In the genomic region with DNA sequence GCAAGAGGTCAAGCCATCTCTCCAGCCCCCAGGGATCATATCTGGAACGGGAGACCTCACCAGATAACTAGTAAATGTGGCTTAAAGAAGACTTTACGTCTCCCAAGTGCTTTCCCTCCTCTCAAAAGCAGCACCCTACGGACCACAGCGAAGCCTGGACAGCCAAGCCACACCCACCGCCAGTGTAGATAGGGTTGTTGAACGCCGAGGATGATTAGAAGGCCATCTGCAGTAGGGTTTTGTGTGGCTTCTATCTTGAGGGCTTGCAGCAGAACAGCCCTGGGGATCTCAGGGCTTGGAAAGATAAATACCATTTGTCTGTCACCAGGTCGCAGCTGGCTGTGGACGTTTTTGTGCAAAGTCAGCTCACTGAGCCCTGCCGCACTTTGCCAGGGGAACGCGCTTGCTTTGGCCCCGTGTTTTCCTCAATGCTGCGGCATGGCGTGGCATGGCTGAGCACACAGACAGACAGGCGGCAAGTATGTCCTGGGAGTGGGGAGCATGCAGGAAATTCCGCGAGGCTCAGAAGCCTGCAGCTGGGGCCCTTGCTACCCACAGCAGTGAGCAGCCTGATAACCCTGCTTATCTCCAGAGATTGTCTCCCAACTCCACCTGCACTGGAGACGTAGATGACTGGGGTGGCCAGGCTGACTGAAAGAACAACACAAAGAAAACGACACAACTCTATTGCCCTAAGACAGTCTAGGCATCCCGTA, we compare ENCODE assay signal across 8 mouse cellular contexts. TPM values are rescaled to one million over a fixed set of nuclear protein-coding genes. Genes with fewer than 3 reads are reported as not detected.
DNase-seq lines count a peak whose midpoint lies in the region; ATAC-seq lines count a peak whose summit lies in the region.

No protein-coding gene starts in this region.

- H3K9ac ChIP-seq in embryonic facial prominence, embryonic 12.5 days, result no peak overlapping the region
- no peak overlapping the region for H3K9ac ChIP-seq in neural tube, embryonic 11.5 days (ENCODE audit: low read length)
- no peak overlapping the region for H3K9ac ChIP-seq in liver, embryonic 13.5 days
- H3K9ac ChIP-seq in stomach, embryonic 16.5 days (ENCODE audit: low read length), result peak overlapping the region; percentile 53

- H3K9me3 ChIP-seq in embryonic facial prominence, embryonic 12.5 days, result no peaks in the 10 kb centered on the region
- H3K9me3 ChIP-seq in embryonic facial prominence, embryonic 10.5 days, result no peaks in the 10 kb centered on the region
- H3K9me3 ChIP-seq in neural tube, embryonic 11.5 days (ENCODE audit: control insufficient read depth, low read length), result no peaks in the 10 kb centered on the region
- no peaks in the 10 kb centered on the region for H3K9me3 ChIP-seq in liver, embryonic 13.5 days (replicated peaks)
- H3K9me3 ChIP-seq in stomach, embryonic 16.5 days (replicated peaks; ENCODE audit: control insufficient read depth, low read length), result no peaks in the 10 kb centered on the region

- 64% methylated on average over 21 of the region's 21 CpGs for WGBS in embryonic facial prominence, embryonic 12.5 days
- WGBS in embryonic facial prominence, embryonic 10.5 days, result 64% methylated on average over 21 of the region's 21 CpGs
- WGBS in neural tube, embryonic 11.5 days, result 52% methylated on average over 21 of the region's 21 CpGs
- WGBS in liver, embryonic 13.5 days (ENCODE audit: insufficient replicate concordance), result 19% methylated on average over 21 of the region's 21 CpGs
- 25% methylated on average over 21 of the region's 21 CpGs for WGBS in stomach, embryonic 16.5 days

- no peak for DNase-seq in embryonic facial prominence, embryonic 10.5 days (ENCODE audit: low spot score)
- peak; percentile 27 for DNase-seq in neural tube, embryonic 11.5 days (ENCODE audit: low spot score)
- no peak for DNase-seq in neural tube, embryonic 10.5 days (ENCODE audit: extremely low spot score, low spot score)
- DNase-seq in liver, embryonic 13.5 days, result no peak
- no peak for DNase-seq in left cerebral cortex, adult 8-10 months (ENCODE audit: low spot score in 2 of 2)
- DNase-seq in cerebellum, postnatal 4 days (ENCODE audit: low spot score in 2 of 2), result no peak

- no peaks in the 10 kb centered on the region for H3K36me3 ChIP-seq in embryonic facial prominence, embryonic 12.5 days
- H3K36me3 ChIP-seq in embryonic facial prominence, embryonic 10.5 days (replicated peaks), result no peaks in the 10 kb centered on the region
- H3K36me3 ChIP-seq in neural tube, embryonic 11.5 days (ENCODE audit: control insufficient read depth, insufficient read depth, low read length), result no peaks in the 10 kb centered on the region
- no peaks in the 10 kb centered on the region for H3K36me3 ChIP-seq in liver, embryonic 13.5 days
- no peaks in the 10 kb centered on the region for H3K36me3 ChIP-seq in stomach, embryonic 16.5 days (ENCODE audit: control insufficient read depth, insufficient read depth, low read length)

- peak overlapping the region; percentile 34 for H3K4me2 ChIP-seq in embryonic facial prominence, embryonic 12.5 days (replicated peaks)
- H3K4me2 ChIP-seq in neural tube, embryonic 11.5 days (ENCODE audit: low read depth), result no peak overlapping the region
- peak overlapping the region; percentile 50 for H3K4me2 ChIP-seq in liver, embryonic 13.5 days
- H3K4me2 ChIP-seq in stomach, embryonic 16.5 days (ENCODE audit: low read depth, low read length), result peak overlapping the region; percentile 54

- H3K27ac ChIP-seq in embryonic facial prominence, embryonic 12.5 days, result 0 out of 2 replicates have a peak overlapping the region, but pooled peaks have one; percentile 25
- H3K27ac ChIP-seq in embryonic facial prominence, embryonic 10.5 days (replicated peaks), result no peak overlapping the region
- H3K27ac ChIP-seq in neural tube, embryonic 11.5 days (ENCODE audit: low read depth, low read length), result no peak overlapping the region
- H3K27ac ChIP-seq in liver, embryonic 13.5 days, result no peak overlapping the region
- H3K27ac ChIP-seq in stomach, embryonic 16.5 days (ENCODE audit: low read length), result no peak overlapping the region

- no peak for ATAC-seq in embryonic facial prominence, embryonic 12.5 days (ENCODE audit: insufficient number of reproducible peaks, insufficient read depth, low FRiP score, low TSS enrichment)
- no peak for ATAC-seq in neural tube, embryonic 11.5 days (ENCODE audit: insufficient read depth, low FRiP score, low TSS enrichment)
- peak; percentile 45 for ATAC-seq in liver, embryonic 13.5 days (ENCODE audit: low read depth)
- 0 out of 2 replicates have a peak, but pooled peaks have one; percentile 7 for ATAC-seq in stomach, embryonic 16.5 days (ENCODE audit: insufficient read depth, low FRiP score)

- H3K4me1 ChIP-seq in embryonic facial prominence, embryonic 12.5 days, result 0 out of 2 replicates have a peak, but pooled peaks cover 5% of the 10 kb centered on the region
- peaks cover 12% of the 10 kb centered on the region for H3K4me1 ChIP-seq in embryonic facial prominence, embryonic 10.5 days
- H3K4me1 ChIP-seq in neural tube, embryonic 11.5 days (ENCODE audit: control insufficient read depth, insufficient read depth, low read length), result no peaks in the 10 kb centered on the region
- H3K4me1 ChIP-seq in liver, embryonic 13.5 days (replicated peaks), result peaks cover 8% of the 10 kb centered on the region
- peaks cover 6% of the 10 kb centered on the region; the same call in 1 of the 2 replicates for H3K4me1 ChIP-seq in stomach, embryonic 16.5 days (ENCODE audit: control insufficient read depth, insufficient read depth, low read length)

- no peak overlapping the region for H3K4me3 ChIP-seq in embryonic facial prominence, embryonic 12.5 days
- H3K4me3 ChIP-seq in embryonic facial prominence, embryonic 10.5 days, result no peak overlapping the region
- H3K4me3 ChIP-seq in neural tube, embryonic 11.5 days (ENCODE audit: low read depth, low read length), result no peak overlapping the region
- H3K4me3 ChIP-seq in liver, embryonic 13.5 days (replicated peaks), result peak overlapping the region; percentile 4; the same call in 1 of the 2 replicates
- H3K4me3 ChIP-seq in stomach, embryonic 16.5 days (replicated peaks; ENCODE audit: low read length), result peak overlapping the region; percentile 23

- no peaks in the 10 kb centered on the region for H3K27me3 ChIP-seq in embryonic facial prominence, embryonic 12.5 days
- H3K27me3 ChIP-seq in embryonic facial prominence, embryonic 10.5 days (replicated peaks; ENCODE audit: low read depth, poor library complexity, severe bottlenecking), result peaks cover under 1% of the 10 kb centered on the region
- H3K27me3 ChIP-seq in neural tube, embryonic 11.5 days (ENCODE audit: control insufficient read depth, insufficient read depth, low read length), result no peaks in the 10 kb centered on the region
- H3K27me3 ChIP-seq in liver, embryonic 13.5 days, result no peaks in the 10 kb centered on the region
- H3K27me3 ChIP-seq in stomach, embryonic 16.5 days (ENCODE audit: control insufficient read depth, insufficient read depth, low read length), result no peaks in the 10 kb centered on the region

RNA-seq across cellular contexts. Expression of a gene that starts 15.9 kb away (rescaled TPM):
- 16.3 and 17.3 TPM in 2 replicates for polyA plus RNA-seq in embryonic facial prominence, embryonic 12.5 days (2016; fragmentation: Nextera tagmentation; extraction: Ambion mirVana)
- polyA plus RNA-seq in embryonic facial prominence, embryonic 10.5 days (2016; fragmentation: Nextera tagmentation; extraction: Ambion mirVana), result 15.5 and 17.4 TPM in 2 replicates
- 17.0 and 18.3 TPM in 2 replicates for polyA plus RNA-seq in neural tube, embryonic 11.5 days (2014; fragmentation: Nextera tagmentation; extraction: Ambion mirVana)
- 8.7 and 9.0 TPM in 2 replicates for polyA plus RNA-seq in liver, embryonic 13.5 days (2015; fragmentation: Nextera tagmentation; extraction: Ambion mirVana)
- 15.9 and 17.0 TPM in 2 replicates for polyA plus RNA-seq in stomach, embryonic 16.5 days (2015; fragmentation: Nextera tagmentation; extraction: Ambion mirVana)
- 10 to 100 TPM; 23.0 to 27.9 (median 25.2) TPM for total RNA-seq in left cerebral cortex, adult 8-10 months (2022)

RNA-seq across cellular contexts. Expression of a gene that starts 59.8 kb away (rescaled TPM):
- 73.4 and 75.3 TPM in 2 replicates for polyA plus RNA-seq in embryonic facial prominence, embryonic 12.5 days (2016; fragmentation: Nextera tagmentation; extraction: Ambion mirVana)
- polyA plus RNA-seq in embryonic facial prominence, embryonic 10.5 days (2016; fragmentation: Nextera tagmentation; extraction: Ambion mirVana), result 130 and 134 TPM in 2 replicates
- polyA plus RNA-seq in neural tube, embryonic 11.5 days (2014; fragmentation: Nextera tagmentation; extraction: Ambion mirVana), result 83.9 and 84.0 TPM in 2 replicates
- 127 and 132 TPM in 2 replicates for polyA plus RNA-seq in liver, embryonic 13.5 days (2015; fragmentation: Nextera tagmentation; extraction: Ambion mirVana)
- polyA plus RNA-seq in stomach, embryonic 16.5 days (2015; fragmentation: Nextera tagmentation; extraction: Ambion mirVana), result 52.9 and 55.2 TPM in 2 replicates
- 10 to 100 TPM; 13.4 to 17.7 (median 14.6) TPM for total RNA-seq in left cerebral cortex, adult 8-10 months (2022)

Comparison
In these comparisons a context has a peak if more than half of its experiments do, and no peak if none do; other contexts are left out.
1. ATAC-seq: peak in liver, embryonic 13.5 days (single experiment) and stomach, embryonic 16.5 days (single experiment); none in embryonic facial prominence, embryonic 12.5 days (single experiment) and neural tube, embryonic 11.5 days (single experiment).
2. H3K4me3 ChIP-seq: peak in liver, embryonic 13.5 days (single experiment) and stomach, embryonic 16.5 days (single experiment); none in embryonic facial prominence, embryonic 12.5 days (single experiment), embryonic facial prominence, embryonic 10.5 days (single experiment) and neural tube, embryonic 11.5 days (single experiment).